In the genomic region with DNA sequence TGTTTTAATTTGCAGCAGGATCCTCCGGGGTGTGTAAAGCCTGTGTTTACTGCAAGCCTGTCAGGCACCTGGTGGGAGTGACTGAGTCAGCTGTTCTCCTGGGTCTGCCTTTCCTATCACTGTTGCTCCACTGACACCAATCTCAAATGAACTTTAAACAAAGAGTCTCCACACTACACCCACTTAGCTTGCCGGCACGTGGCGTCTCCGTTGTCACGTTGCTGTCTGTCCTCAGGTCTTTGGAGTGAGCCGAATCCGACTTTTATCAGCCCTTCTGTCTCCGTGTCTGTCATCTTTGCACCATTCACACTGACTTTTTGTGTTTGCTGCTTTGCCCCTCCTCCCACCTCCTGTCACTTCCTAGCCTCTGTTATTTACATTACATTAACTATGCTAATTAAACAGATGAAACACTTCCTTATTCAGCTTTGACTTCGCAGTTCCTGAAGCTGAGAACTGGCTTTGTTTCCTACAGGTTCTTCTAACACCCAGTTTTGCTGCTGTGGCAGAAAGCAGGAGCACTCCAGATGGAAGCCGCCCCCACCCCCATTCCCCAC, we compare ENCODE assay signal across 8 mouse cellular contexts. TPM values are rescaled to one million over a fixed set of nuclear protein-coding genes. Genes with fewer than 3 reads are reported as not detected.
A peak's percentile ranks its signal among the peaks of the same experiment; 100 is the strongest.
DNase-seq lines count a peak whose midpoint lies in the region; ATAC-seq and TF ChIP-seq lines count a peak whose summit lies in the region.

No protein-coding gene starts in this region.

- no peak overlapping the region for H3K4me3 ChIP-seq in hindbrain, embryonic 11.5 days (ENCODE audit: low read depth, low read length)
- H3K4me3 ChIP-seq in small intestine, adult 2 months (ENCODE audit: low read depth, low read length): peak overlapping the region; percentile 51

- H3K4me2 ChIP-seq in hindbrain, embryonic 11.5 days (replicated peaks; ENCODE audit: low read depth, low read length): peak overlapping the region; percentile 21; the same call in 1 of the 2 replicates

- peaks cover 8% of the 10 kb centered on the region for H3K4me1 ChIP-seq in hindbrain, embryonic 11.5 days (replicated peaks; ENCODE audit: control insufficient read depth, insufficient read depth, low read length)
- peaks cover 15% of the 10 kb centered on the region; the same call in 1 of the 2 replicates for H3K4me1 ChIP-seq in small intestine, adult 2 months (ENCODE audit: control insufficient read depth, insufficient read depth, insufficient read length, low read length)

- 0 out of 2 replicates have a peak overlapping the region, but pooled peaks have one; percentile 11 for H3K9ac ChIP-seq in hindbrain, embryonic 11.5 days (ENCODE audit: low read depth, low read length)

- TF ChIP-seq POLR2A in small intestine, adult 2 months (IDR thresholded peaks at IDR 0.05; ENCODE audit: low read depth, low read length): no peak

- H3K27ac ChIP-seq in hindbrain, embryonic 11.5 days (ENCODE audit: low read depth, low read length): no peak overlapping the region
- H3K27ac ChIP-seq in small intestine, adult 2 months (ENCODE audit: insufficient read depth, low read depth, low read length): peak overlapping the region; percentile 3; the same call in 1 of the 2 replicates

- H3K36me3 ChIP-seq in hindbrain, embryonic 11.5 days (ENCODE audit: control insufficient read depth, insufficient read depth, low read length): no peaks in the 10 kb centered on the region
- H3K36me3 ChIP-seq in small intestine, adult 2 months (ENCODE audit: control insufficient read depth, insufficient read depth, low read length): no peaks in the 10 kb centered on the region

- H3K9me3 ChIP-seq in hindbrain, embryonic 11.5 days (ENCODE audit: control insufficient read depth, low read length): no peaks in the 10 kb centered on the region

- peak; percentile 84 for ATAC-seq in hindbrain, embryonic 11.5 days (ENCODE audit: low FRiP score)
- ATAC-seq in megakaryocyte-erythroid progenitor cell, adult 5-6 weeks (replicated peaks; ENCODE audit: low FRiP score, low TSS enrichment, poor library complexity, severe bottlenecking): peak; percentile 42

- WGBS in hindbrain, embryonic 11.5 days: 3% methylated on average over 11 of the region's 11 CpGs
- 1% methylated on average over 11 of the region's 11 CpGs for WGBS in small intestine, adult 2 months

- TF ChIP-seq CTCF in small intestine, adult 2 months (IDR thresholded peaks at IDR 0.05; ENCODE audit: extremely low read depth, insufficient read length, insufficient replicate concordance, low read depth, low read length): no peak

- DNase-seq in embryo, embryonic 10 days (ENCODE audit: low spot score): peak; percentile 50
- no peak for DNase-seq in embryo, embryonic 9.5 days (ENCODE audit: extremely low spot score)
- DNase-seq in embryo, embryonic 10.5 days (ENCODE audit: low spot score): peak; percentile 20
- DNase-seq in hindbrain, embryonic 11.5 days (ENCODE audit: low spot score): peak; percentile 53
- peak; percentile 6 to 16 for DNase-seq in left cerebral cortex, adult 18-20 months (ENCODE audit: low spot score in 2 of 2)
- DNase-seq in cerebellum, postnatal 10 days: no peak

- no peaks in the 10 kb centered on the region for H3K27me3 ChIP-seq in hindbrain, embryonic 11.5 days (ENCODE audit: control insufficient read depth, insufficient read depth, low read length)
- H3K27me3 ChIP-seq in small intestine, adult 2 months (ENCODE audit: control insufficient read depth, insufficient read depth, low read length): no peaks in the 10 kb centered on the region

RNA-seq across cellular contexts. Expression of a gene that starts 56.7 kb away (rescaled TPM):
- polyA plus RNA-seq in hindbrain, embryonic 11.5 days (2014; fragmentation: Nextera tagmentation; extraction: Ambion mirVana): 3.2 and 3.6 TPM in 2 replicates
- 10 to 100 TPM; 12.6 to 14.6 TPM for total RNA-seq in left cerebral cortex, adult 18-20 months (2021)
- 16.1 and 25.6 TPM in 2 replicates for total RNA-seq in megakaryocyte-erythroid progenitor cell, adult 5-6 weeks (2014; fragmentation: Nextera tagmentation)
- 27.2 and 46.6 TPM in 2 replicates for total RNA-seq in megakaryocyte-erythroid progenitor cell, adult 5-6 weeks (2017)
- 3.8 and 7.0 TPM in 2 replicates for polyA plus RNA-seq in small intestine, adult 2 months (2012; rRNA removed)

Comparison
In these comparisons a context has a peak if more than half of its experiments do, and no peak if none do; other contexts are left out.
1. DNase-seq: peak in embryo, embryonic 10 days (single experiment), embryo, embryonic 10.5 days (single experiment), hindbrain, embryonic 11.5 days (single experiment) and left cerebral cortex, adult 18-20 months (2 of 2); none in embryo, embryonic 9.5 days (single experiment) and cerebellum, postnatal 10 days (0 of 2).